Mouse (Mus musculus): ENCODE data around the gene Zranb2. TPM values are rescaled to one million over a fixed set of nuclear protein-coding genes. Genes with fewer than 3 reads are reported as not detected.
A peak's percentile ranks its signal among the peaks of the same experiment; 100 is the strongest.

The Zranb2 gene
- total RNA-seq, 2 experiments from 2014 or later, result 72.0 to 241 TPM

DNA sequence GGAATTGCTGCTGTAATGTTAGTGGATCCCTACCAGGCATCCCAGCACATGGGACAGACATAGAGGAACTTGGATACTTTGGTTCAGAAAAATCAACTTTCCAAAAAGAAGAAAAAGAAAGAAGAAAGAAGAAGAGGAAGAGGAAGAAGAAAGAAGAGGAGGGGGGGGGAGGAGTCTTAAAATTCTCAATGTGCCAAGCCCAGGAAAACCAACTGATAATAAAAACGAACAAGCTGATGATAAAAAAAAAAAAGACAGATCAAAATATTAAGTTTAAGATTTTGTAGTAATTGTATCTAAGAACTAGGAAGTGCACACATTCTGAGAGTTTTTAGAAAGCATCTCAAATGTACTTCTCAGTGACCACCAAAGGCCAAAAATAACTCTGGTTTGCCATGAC lies 42.9 kb downstream of the Zranb2 start:
- ATAC-seq (replicated peaks; ENCODE audit: poor library complexity), result no peak

GRCm38 (mm10) chr3:157578469-157579170 lies 44.7 kb downstream of the Zranb2 start:
- peak; percentile 21 for ATAC-seq (replicated peaks; ENCODE audit: poor library complexity)

DNA sequence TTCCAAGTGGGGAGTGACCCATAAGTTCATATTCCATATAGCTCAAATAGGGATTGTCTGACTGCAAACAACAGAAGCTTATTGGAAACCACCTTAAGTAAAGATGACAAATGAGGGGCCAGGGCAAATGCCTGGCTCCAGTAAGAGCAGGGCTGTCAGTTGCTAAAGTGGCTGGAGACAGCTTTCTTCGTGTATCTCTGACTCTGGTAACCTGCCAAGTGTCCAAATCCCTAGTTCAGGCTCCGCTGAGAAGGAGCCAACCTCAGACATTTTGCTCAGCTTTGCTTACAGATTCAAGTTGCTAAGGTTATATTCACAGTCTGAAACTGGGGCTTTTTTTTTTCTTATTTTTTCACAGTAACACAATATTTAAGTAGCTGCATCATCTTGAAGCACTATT lies 45.4 kb downstream of the Zranb2 start:
- ATAC-seq (replicated peaks; ENCODE audit: poor library complexity), result no peak

DNA sequence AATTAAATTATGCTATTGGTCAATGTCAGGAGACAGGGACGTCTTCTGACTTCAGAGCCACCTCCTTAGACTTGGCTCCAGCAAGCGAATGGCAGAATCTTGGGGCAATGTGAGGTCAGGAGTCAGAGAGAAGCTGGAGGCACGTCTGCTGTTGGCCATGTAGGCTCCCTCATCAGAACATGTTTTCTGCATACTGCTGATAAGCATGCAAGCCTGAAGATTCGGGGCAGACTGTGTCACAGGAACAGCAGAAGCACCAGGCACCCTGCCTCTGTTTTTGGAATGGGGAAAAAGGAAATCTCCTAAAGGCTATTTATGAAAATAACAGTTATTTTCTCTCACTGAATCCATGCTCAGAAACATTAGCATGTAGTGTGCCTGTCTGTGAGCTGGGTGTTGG lies 46.3 kb downstream of the Zranb2 start:
- ATAC-seq (replicated peaks; ENCODE audit: poor library complexity), result peak; percentile 38

DNA sequence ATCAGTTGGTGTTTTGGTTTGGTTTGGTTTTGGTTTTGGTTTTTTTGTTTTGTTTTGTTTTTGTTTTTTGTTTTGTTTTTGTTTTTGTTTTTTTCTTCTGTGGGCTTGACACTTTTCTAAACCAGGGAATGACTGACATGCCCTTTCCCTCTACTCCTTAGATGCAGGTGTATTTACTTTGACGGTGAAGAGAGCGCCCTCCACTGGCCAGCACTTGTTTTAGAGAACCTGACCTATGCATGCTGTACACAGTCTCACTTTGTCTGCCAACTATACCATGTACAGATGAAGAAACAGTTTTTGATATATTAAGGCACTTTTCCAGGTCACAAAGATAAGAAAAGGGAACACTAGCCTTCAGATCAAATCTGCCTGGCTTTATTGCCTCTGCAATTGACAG lies 47.8 kb downstream of the Zranb2 start:
- 0 out of 2 replicates have a peak, but pooled peaks have one; percentile 18 for ATAC-seq (replicated peaks; ENCODE audit: poor library complexity)

GRCm38 (mm10) chr3:157582626-157583405 lies 48.9 kb downstream of the Zranb2 start:
- no peak; the same call in 1 of the 2 replicates for ATAC-seq (replicated peaks; ENCODE audit: poor library complexity)

GRCm38 (mm10) chr3:157597837-157598379 lies 63.9 kb downstream of the Zranb2 start:
- 0 out of 2 replicates have a peak, but pooled peaks have one; percentile 21 for ATAC-seq (replicated peaks; ENCODE audit: poor library complexity)

Other genes with a start within 250 kb of the Zranb2 start
- 4.3 and 7.2 TPM in 2 replicates for gene Ptger3, start 32.7 kb downstream of the Zranb2 start, total RNA-seq (2015)
- 4.5 and 7.0 TPM in 2 replicates for gene Ptger3, start 32.7 kb downstream of the Zranb2 start, total RNA-seq (2017)